Mouse (Mus musculus): ENCODE measurements around the gene Mtnr1b.

Gene Mtnr1b

GRCm38 (mm10) chr9:15802413-15803027 is 71.8 kb downstream of the Mtnr1b start:
- no peak for DNase-seq (ENCODE audit: low spot score in 2 of 2)

- DNase-seq (ENCODE audit: low spot score in 2 of 2), result no peak
Measured at GRCm38 (mm10) chr9:15800402-15800801, 74.0 kb downstream of the Mtnr1b start.

- DNase-seq (ENCODE audit: low spot score in 2 of 2), result no peak
Measured at GRCm38 (mm10) chr9:15794408-15794807, 79.9 kb downstream of the Mtnr1b start.

GRCm38 (mm10) chr9:15792076-15792475 is 82.3 kb downstream of the Mtnr1b start:
- DNase-seq (ENCODE audit: low spot score in 2 of 2), result no peak

GRCm38 (mm10) chr9:15786610-15787009 is 87.7 kb downstream of the Mtnr1b start:
- DNase-seq (ENCODE audit: low spot score in 2 of 2), result no peak

- no peak for DNase-seq (ENCODE audit: low spot score in 2 of 2)
Measured at GRCm38 (mm10) chr9:15786192-15786591, 88.2 kb downstream of the Mtnr1b start.

GRCm38 (mm10) chr9:15781936-15782335 is 92.4 kb downstream of the Mtnr1b start:
- DNase-seq (ENCODE audit: low spot score in 2 of 2), result no peak

- no peak for DNase-seq (ENCODE audit: low spot score in 2 of 2)
Measured at GRCm38 (mm10) chr9:15774911-15775310, 99.4 kb downstream of the Mtnr1b start.
